Comparison of ENCODE assay signal across 15 mouse cellular contexts in genomic region chr6:22348130-22348529, GRCm38 (mm10). TPM values are rescaled to one million over a fixed set of nuclear protein-coding genes. Genes with fewer than 3 reads are reported as not detected.
A peak's percentile ranks its signal among the peaks of the same experiment; 100 is the strongest.
DNase-seq lines count a peak whose midpoint lies in the region; ATAC-seq and TF ChIP-seq lines count a peak whose summit lies in the region.
"Had no signal": no experiment of that assay in that cellular context is flagged by ENCODE, and none has a peak within 500 bp of the region (broad histone marks: within the 10 kb centered on the region; RNA-seq: fewer than 3 reads in every experiment).

No protein-coding gene starts in this region.

- peaks cover 50% of the 10 kb centered on the region for H3K4me1 ChIP-seq in heart, embryonic 12.5 days (replicated peaks)
- peaks cover 22% of the 10 kb centered on the region for H3K4me1 ChIP-seq in heart, embryonic 11.5 days (ENCODE audit: control insufficient read depth, insufficient read depth, low read length)
- H3K4me1 ChIP-seq in lung, embryonic 14.5 days (ENCODE audit: insufficient read depth): peaks cover 9% of the 10 kb centered on the region
- H3K4me1 ChIP-seq in lung, adult 2 months (ENCODE audit: control insufficient read depth, insufficient read depth, low read length): peaks cover 23% of the 10 kb centered on the region
- H3K4me1 ChIP-seq in embryonic facial prominence, embryonic 14.5 days (ENCODE audit: control insufficient read depth, insufficient read depth, low read length): peaks cover 21% of the 10 kb centered on the region
- H3K4me1 ChIP-seq in stomach, postnatal 0 days (replicated peaks; ENCODE audit: control insufficient read depth, insufficient read depth): peaks cover 2% of the 10 kb centered on the region
- H3K4me1 ChIP-seq: neural tube, embryonic 13.5 days had no signal

- 72% methylated on average over 4 of the region's 4 CpGs for WGBS in heart, embryonic 12.5 days
- WGBS in heart, embryonic 11.5 days (ENCODE audit: insufficient replicate concordance): 88% methylated on average over 4 of the region's 4 CpGs
- 70% methylated on average over 4 of the region's 4 CpGs for WGBS in lung, embryonic 14.5 days
- 73% methylated on average over 4 of the region's 4 CpGs for WGBS in lung, adult 2 months
- WGBS in embryonic facial prominence, embryonic 14.5 days: 54% methylated on average over 4 of the region's 4 CpGs
- 60% methylated on average over 4 of the region's 4 CpGs for WGBS in stomach, postnatal 0 days

- TF ChIP-seq CTCF in lung, embryonic 14.5 days (IDR thresholded peaks at IDR 0.05; ENCODE audit: low read depth): no peak
- no peak for TF ChIP-seq CTCF in lung, adult 2 months (IDR thresholded peaks at IDR 0.05; ENCODE audit: insufficient read depth, low read length)
- no peak for TF ChIP-seq CTCF in stomach, postnatal 0 days (IDR thresholded peaks at IDR 0.05; ENCODE audit: low read depth)

- no peak overlapping the region for H3K4me3 ChIP-seq in heart, embryonic 12.5 days
- H3K4me3 ChIP-seq in heart, embryonic 11.5 days (ENCODE audit: low read depth, low read length): no peak overlapping the region
- no peak overlapping the region for H3K4me3 ChIP-seq in lung, embryonic 14.5 days (ENCODE audit: low read depth, low read length)
- no peak overlapping the region for H3K4me3 ChIP-seq in lung, adult 2 months (replicated peaks; ENCODE audit: extremely low read depth, low read depth, low read length)
- no peak overlapping the region for H3K4me3 ChIP-seq in embryonic facial prominence, embryonic 14.5 days (ENCODE audit: low read depth, low read length)
- H3K4me3 ChIP-seq in stomach, postnatal 0 days (ENCODE audit: low read depth, low read length): no peak overlapping the region
- H3K4me3 ChIP-seq: hindbrain, embryonic 12.5 days; midbrain, embryonic 15.5 days; neural tube, embryonic 13.5 days had no signal

- no peaks in the 10 kb centered on the region for H3K9me3 ChIP-seq in heart, embryonic 12.5 days (replicated peaks)
- H3K9me3 ChIP-seq in heart, embryonic 11.5 days (replicated peaks; ENCODE audit: control insufficient read depth, low read length): no peaks in the 10 kb centered on the region
- no peaks in the 10 kb centered on the region for H3K9me3 ChIP-seq in lung, embryonic 14.5 days (ENCODE audit: low read depth, low read length)
- H3K9me3 ChIP-seq in embryonic facial prominence, embryonic 14.5 days (ENCODE audit: control insufficient read depth, low read length): no peaks in the 10 kb centered on the region
- no peaks in the 10 kb centered on the region for H3K9me3 ChIP-seq in stomach, postnatal 0 days (ENCODE audit: control insufficient read depth, low read length)
- H3K9me3 ChIP-seq: hindbrain, embryonic 12.5 days; midbrain, embryonic 15.5 days; neural tube, embryonic 13.5 days had no signal

- TF ChIP-seq POLR2A in lung, adult 2 months (IDR thresholded peaks at IDR 0.05; ENCODE audit: borderline replicate concordance, extremely low read depth, low read depth, low read length): no peak

- DNase-seq in lung, embryonic 14.5 days: peak; percentile 27
- no peak for DNase-seq in lung, adult 2 months
- DNase-seq in embryonic facial prominence, embryonic 14.5 days (ENCODE audit: low spot score): no peak
- no peak for DNase-seq in stomach, postnatal 0 days (ENCODE audit: low spot score)
- DNase-seq: adrenal gland, postnatal 10 days; kidney, adult 2 months; lung, postnatal 10 days; retina, postnatal 1 day; spleen, adult 18-20 months had no signal

- H3K4me2 ChIP-seq in heart, embryonic 12.5 days: no peak overlapping the region
- no peak overlapping the region for H3K4me2 ChIP-seq in heart, embryonic 11.5 days
- H3K4me2 ChIP-seq in lung, embryonic 14.5 days: no peak overlapping the region
- H3K4me2 ChIP-seq in embryonic facial prominence, embryonic 14.5 days (ENCODE audit: low read depth, low read length): no peak overlapping the region
- H3K4me2 ChIP-seq in stomach, postnatal 0 days (replicated peaks; ENCODE audit: low read depth): no peak overlapping the region; the same call in 1 of the 2 replicates
- H3K4me2 ChIP-seq: hindbrain, embryonic 12.5 days; midbrain, embryonic 15.5 days; neural tube, embryonic 13.5 days had no signal

- TF ChIP-seq EP300 in stomach, postnatal 0 days (optimal IDR thresholded peaks at IDR 0.05): no peak

- H3K27me3 ChIP-seq in heart, embryonic 12.5 days (replicated peaks): no peaks in the 10 kb centered on the region
- H3K27me3 ChIP-seq in heart, embryonic 11.5 days (ENCODE audit: control insufficient read depth, insufficient read depth, low read length): no peaks in the 10 kb centered on the region
- no peaks in the 10 kb centered on the region for H3K27me3 ChIP-seq in lung, embryonic 14.5 days (ENCODE audit: insufficient read depth, low read length)
- no peaks in the 10 kb centered on the region for H3K27me3 ChIP-seq in embryonic facial prominence, embryonic 14.5 days (replicated peaks; ENCODE audit: control insufficient read depth, insufficient read depth, low read length)
- no peaks in the 10 kb centered on the region for H3K27me3 ChIP-seq in stomach, postnatal 0 days (ENCODE audit: control insufficient read depth, insufficient read depth, low read length)
- H3K27me3 ChIP-seq: hindbrain, embryonic 12.5 days; midbrain, embryonic 15.5 days; neural tube, embryonic 13.5 days had no signal

- ATAC-seq in heart, embryonic 12.5 days (ENCODE audit: insufficient number of reproducible peaks, low FRiP score): no peak
- no peak for ATAC-seq in heart, embryonic 11.5 days (replicated peaks; ENCODE audit: insufficient number of reproducible peaks, low FRiP score, low TSS enrichment)
- no peak for ATAC-seq in lung, embryonic 14.5 days (ENCODE audit: insufficient read depth)
- peak; percentile 21; the same call in 1 of the 2 replicates for ATAC-seq in embryonic facial prominence, embryonic 14.5 days (ENCODE audit: low read depth)
- no peak for ATAC-seq in stomach, postnatal 0 days (ENCODE audit: low FRiP score, low TSS enrichment)
- ATAC-seq in erythroid progenitor cell, adult 5-6 weeks (replicated peaks; ENCODE audit: low FRiP score, poor library complexity, severe bottlenecking): no peak
- ATAC-seq: midbrain, embryonic 15.5 days had no signal

- peak overlapping the region; percentile 8; the same call in 1 of the 2 replicates for H3K27ac ChIP-seq in heart, embryonic 12.5 days (ENCODE audit: poor library complexity, severe bottlenecking)
- no peak overlapping the region for H3K27ac ChIP-seq in heart, embryonic 11.5 days (ENCODE audit: low read depth, low read length)
- no peak overlapping the region for H3K27ac ChIP-seq in lung, embryonic 14.5 days (ENCODE audit: low read depth)
- H3K27ac ChIP-seq in embryonic facial prominence, embryonic 14.5 days (replicated peaks; ENCODE audit: low read depth, low read length): no peak overlapping the region
- no peak overlapping the region for H3K27ac ChIP-seq in stomach, postnatal 0 days (replicated peaks)
- H3K27ac ChIP-seq: hindbrain, embryonic 12.5 days; midbrain, embryonic 15.5 days; neural tube, embryonic 13.5 days had no signal

- H3K36me3 ChIP-seq in heart, embryonic 12.5 days: no peaks in the 10 kb centered on the region
- H3K36me3 ChIP-seq in heart, embryonic 11.5 days (ENCODE audit: control insufficient read depth, insufficient read depth, low read length): no peaks in the 10 kb centered on the region
- H3K36me3 ChIP-seq in lung, embryonic 14.5 days (ENCODE audit: insufficient read depth): no peaks in the 10 kb centered on the region
- H3K36me3 ChIP-seq in embryonic facial prominence, embryonic 14.5 days (ENCODE audit: control insufficient read depth, insufficient read depth, low read length): no peaks in the 10 kb centered on the region
- H3K36me3 ChIP-seq in stomach, postnatal 0 days (ENCODE audit: control insufficient read depth, insufficient read depth, low read length): no peaks in the 10 kb centered on the region
- H3K36me3 ChIP-seq: hindbrain, embryonic 12.5 days; midbrain, embryonic 15.5 days; neural tube, embryonic 13.5 days had no signal

- no peak overlapping the region for H3K9ac ChIP-seq in heart, embryonic 12.5 days
- H3K9ac ChIP-seq in heart, embryonic 11.5 days (ENCODE audit: low read depth, low read length): no peak overlapping the region
- no peak overlapping the region for H3K9ac ChIP-seq in lung, embryonic 14.5 days
- no peak overlapping the region for H3K9ac ChIP-seq in embryonic facial prominence, embryonic 14.5 days (ENCODE audit: low read depth, low read length)
- H3K9ac ChIP-seq in stomach, postnatal 0 days (ENCODE audit: low read length): 0 out of 2 replicates have a peak overlapping the region, but pooled peaks have one; percentile 13
- H3K9ac ChIP-seq: hindbrain, embryonic 12.5 days; midbrain, embryonic 15.5 days; neural tube, embryonic 13.5 days had no signal

RNA-seq across cellular contexts. Expression of gene Fam3c, which starts 7.9 kb away (rescaled TPM):
- 53.6 and 56.2 TPM in 2 replicates for polyA plus RNA-seq in heart, embryonic 12.5 days (2016; fragmentation: Nextera tagmentation; extraction: Ambion mirVana)
- polyA plus RNA-seq in heart, embryonic 11.5 days (2014; fragmentation: Nextera tagmentation; extraction: Ambion mirVana): 47.9 and 58.6 TPM in 2 replicates
- 82.2 and 83.8 TPM in 2 replicates for polyA plus RNA-seq in lung, embryonic 14.5 days (2014; fragmentation: Nextera tagmentation; extraction: Ambion mirVana)
- polyA plus RNA-seq in lung, adult 2 months (2012; rRNA removed): 5.1 and 9.1 TPM in 2 replicates
- 64.9 and 70.4 TPM in 2 replicates for polyA plus RNA-seq in embryonic facial prominence, embryonic 14.5 days (2014; fragmentation: Nextera tagmentation; extraction: Ambion mirVana)
- 94.8 and 99.4 TPM in 2 replicates for polyA plus RNA-seq in stomach, postnatal 0 days (2015; fragmentation: Nextera tagmentation; extraction: Ambion mirVana)
- 2.2 and 10.1 TPM in 2 replicates for total RNA-seq in erythroid progenitor cell, adult 5-6 weeks (2015; ENCODE audit: low replicate concordance)
- total RNA-seq in erythroid progenitor cell, adult 5-6 weeks (2017; ENCODE audit: low replicate concordance): 9.2 and 13.1 TPM in 2 replicates
